Comparison of ENCODE assay signal across 16 mouse cellular contexts in the genomic region with DNA sequence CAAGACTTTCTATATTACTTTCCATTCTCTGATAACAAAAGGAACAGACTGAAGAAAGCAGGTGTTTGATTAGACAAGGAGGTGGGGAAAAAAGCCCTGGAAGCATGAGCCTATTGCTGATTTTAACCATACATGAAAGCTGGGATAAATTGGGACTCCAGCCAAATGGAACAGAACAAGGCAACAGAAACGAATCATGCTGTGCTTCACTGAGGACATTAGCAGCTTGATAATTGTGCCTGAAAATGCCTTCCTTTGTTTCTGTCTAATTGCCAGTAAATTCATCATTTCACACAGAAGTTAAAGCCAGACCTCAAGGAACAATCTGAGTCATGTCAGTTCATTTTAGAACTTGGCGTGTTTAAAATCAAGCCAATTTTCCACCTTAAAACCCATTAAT.
DNase-seq lines count a peak whose midpoint lies in the region; ATAC-seq and TF ChIP-seq lines count a peak whose summit lies in the region.
"Had no signal": no experiment of that assay in that cellular context is flagged by ENCODE, and none has a peak within 500 bp of the region (broad histone marks: within the 10 kb centered on the region; RNA-seq: fewer than 3 reads in every experiment).

No protein-coding gene starts in this region.

- H3K27me3 ChIP-seq in hindbrain, embryonic 13.5 days, result no peaks in the 10 kb centered on the region
- no peaks in the 10 kb centered on the region for H3K27me3 ChIP-seq in hindbrain, embryonic 11.5 days (ENCODE audit: control insufficient read depth, insufficient read depth, low read length)
- H3K27me3 ChIP-seq in forebrain, embryonic 13.5 days, result no peaks in the 10 kb centered on the region
- H3K27me3 ChIP-seq in kidney, embryonic 14.5 days (ENCODE audit: control insufficient read depth, insufficient read depth, low read length), result no peaks in the 10 kb centered on the region
- H3K27me3 ChIP-seq: heart, embryonic 13.5 days; kidney, embryonic 15.5 days; liver, embryonic 12.5 days had no signal

- TF ChIP-seq CTCF in brain, embryonic 14.5 days (IDR thresholded peaks at IDR 0.05; ENCODE audit: borderline replicate concordance, extremely low read depth, insufficient read depth, insufficient read length), result no peak

- no peak for TF ChIP-seq POLR2A in brain, embryonic 14.5 days (IDR thresholded peaks at IDR 0.05; ENCODE audit: borderline replicate concordance, extremely low read depth, insufficient read depth, insufficient read length, poor library complexity, severe bottlenecking)

- H3K36me3 ChIP-seq in hindbrain, embryonic 13.5 days, result no peaks in the 10 kb centered on the region
- H3K36me3 ChIP-seq in hindbrain, embryonic 11.5 days (ENCODE audit: control insufficient read depth, insufficient read depth, low read length), result no peaks in the 10 kb centered on the region
- H3K36me3 ChIP-seq in forebrain, embryonic 13.5 days (ENCODE audit: poor library complexity, severe bottlenecking), result no peaks in the 10 kb centered on the region
- H3K36me3 ChIP-seq in kidney, embryonic 14.5 days (ENCODE audit: control insufficient read depth, insufficient read depth, low read length), result no peaks in the 10 kb centered on the region
- H3K36me3 ChIP-seq: heart, embryonic 13.5 days; kidney, embryonic 15.5 days; liver, embryonic 12.5 days had no signal

- no peak overlapping the region for H3K9ac ChIP-seq in hindbrain, embryonic 13.5 days
- no peak overlapping the region for H3K9ac ChIP-seq in hindbrain, embryonic 11.5 days (ENCODE audit: low read depth, low read length)
- no peak overlapping the region for H3K9ac ChIP-seq in forebrain, embryonic 13.5 days
- H3K9ac ChIP-seq in kidney, embryonic 14.5 days (ENCODE audit: low read depth, low read length), result no peak overlapping the region
- H3K9ac ChIP-seq: heart, embryonic 13.5 days; kidney, embryonic 15.5 days; liver, embryonic 12.5 days had no signal

- 27% methylated on average over 2 of the region's 2 CpGs for WGBS in hindbrain, embryonic 13.5 days
- WGBS in hindbrain, embryonic 11.5 days, result 55% methylated on average over 2 of the region's 2 CpGs
- 8% methylated on average over 2 of the region's 2 CpGs for WGBS in forebrain, embryonic 13.5 days
- WGBS in kidney, embryonic 14.5 days, result 75% methylated on average over 2 of the region's 2 CpGs

- ATAC-seq in hindbrain, embryonic 13.5 days (ENCODE audit: low FRiP score), result peak; percentile 90
- ATAC-seq in hindbrain, embryonic 11.5 days (ENCODE audit: low FRiP score), result no peak
- peak; percentile 83 for ATAC-seq in forebrain, embryonic 13.5 days
- ATAC-seq in kidney, embryonic 14.5 days (ENCODE audit: low FRiP score, low TSS enrichment), result no peak
- ATAC-seq in CD4-positive, CD25-positive, alpha-beta regulatory T cell, adult 4 months, result no peak
- ATAC-seq: activated CD4-positive, CD25-positive, alpha-beta regulatory T cell, adult 4 months; liver, embryonic 12.5 days; lung, postnatal 0 days had no signal

- no peaks in the 10 kb centered on the region for H3K4me1 ChIP-seq in hindbrain, embryonic 13.5 days (replicated peaks)
- no peaks in the 10 kb centered on the region for H3K4me1 ChIP-seq in hindbrain, embryonic 11.5 days (replicated peaks; ENCODE audit: control insufficient read depth, insufficient read depth, low read length)
- H3K4me1 ChIP-seq in forebrain, embryonic 13.5 days, result peaks cover 4% of the 10 kb centered on the region; the same call in 1 of the 2 replicates
- no peaks in the 10 kb centered on the region for H3K4me1 ChIP-seq in kidney, embryonic 14.5 days (ENCODE audit: control insufficient read depth, insufficient read depth, low read length)
- H3K4me1 ChIP-seq: heart, embryonic 13.5 days; kidney, embryonic 15.5 days; liver, embryonic 12.5 days had no signal

- H3K4me2 ChIP-seq in hindbrain, embryonic 13.5 days, result no peak overlapping the region
- no peak overlapping the region for H3K4me2 ChIP-seq in hindbrain, embryonic 11.5 days (replicated peaks; ENCODE audit: low read depth, low read length)
- H3K4me2 ChIP-seq in forebrain, embryonic 13.5 days, result no peak overlapping the region
- no peak overlapping the region for H3K4me2 ChIP-seq in kidney, embryonic 14.5 days (replicated peaks; ENCODE audit: low read depth, low read length)
- H3K4me2 ChIP-seq: heart, embryonic 13.5 days; kidney, embryonic 15.5 days; liver, embryonic 12.5 days had no signal

- H3K9me3 ChIP-seq in hindbrain, embryonic 13.5 days, result no peaks in the 10 kb centered on the region
- no peaks in the 10 kb centered on the region for H3K9me3 ChIP-seq in hindbrain, embryonic 11.5 days (ENCODE audit: control insufficient read depth, low read length)
- no peaks in the 10 kb centered on the region for H3K9me3 ChIP-seq in forebrain, embryonic 13.5 days (replicated peaks)
- H3K9me3 ChIP-seq in kidney, embryonic 14.5 days (ENCODE audit: control insufficient read depth, low read length), result no peaks in the 10 kb centered on the region
- H3K9me3 ChIP-seq: kidney, embryonic 15.5 days; liver, embryonic 12.5 days had no signal

- no peak for DNase-seq in hindbrain, embryonic 11.5 days (ENCODE audit: low spot score)
- peak; percentile 94 for DNase-seq in brain, embryonic 14.5 days (ENCODE audit: low read depth)
- DNase-seq in layer of hippocampus, adult 9-11 months, result peak; percentile 40
- no peak for DNase-seq in adrenal gland, adult 2 months
- DNase-seq: embryo, embryonic 11 days; spleen, adult 18-20 months had no signal

- no peak overlapping the region for H3K4me3 ChIP-seq in hindbrain, embryonic 13.5 days
- no peak overlapping the region for H3K4me3 ChIP-seq in hindbrain, embryonic 11.5 days (ENCODE audit: low read depth, low read length)
- H3K4me3 ChIP-seq in forebrain, embryonic 13.5 days, result no peak overlapping the region
- no peak overlapping the region for H3K4me3 ChIP-seq in kidney, embryonic 14.5 days (ENCODE audit: low read length)
- H3K4me3 ChIP-seq: heart, embryonic 13.5 days; kidney, embryonic 15.5 days; liver, embryonic 12.5 days had no signal

- H3K27ac ChIP-seq in hindbrain, embryonic 13.5 days, result no peak overlapping the region
- H3K27ac ChIP-seq in hindbrain, embryonic 11.5 days (ENCODE audit: low read depth, low read length), result no peak overlapping the region
- H3K27ac ChIP-seq in forebrain, embryonic 13.5 days, result no peak overlapping the region
- H3K27ac ChIP-seq in kidney, embryonic 14.5 days (ENCODE audit: low read depth, low read length), result no peak overlapping the region
- H3K27ac ChIP-seq: heart, embryonic 13.5 days; kidney, embryonic 15.5 days; liver, embryonic 12.5 days; stomach, postnatal 0 days had no signal

Comparison
In these comparisons a context has a peak if more than half of its experiments do, and no peak if none do; other contexts are left out.
1. ATAC-seq: peak in hindbrain, embryonic 13.5 days (single experiment) and forebrain, embryonic 13.5 days (single experiment); none in hindbrain, embryonic 11.5 days (single experiment), kidney, embryonic 14.5 days (single experiment) and CD4-positive, CD25-positive, alpha-beta regulatory T cell, adult 4 months (single experiment).
2. DNase-seq: peak in brain, embryonic 14.5 days (single experiment) and layer of hippocampus, adult 9-11 months (single experiment); none in hindbrain, embryonic 11.5 days (single experiment) and adrenal gland, adult 2 months (single experiment).